Mouse (Mus musculus) activated CD4-positive, CD25-positive, alpha-beta regulatory T cell, adult 4 months (primary cell): ENCODE measurements at regions not wholly inside any gene's neighbourhood (a gene's known extent, or its start where the extent isn't known, plus 50 kb on each side); places are given as distances from the start of the nearest gene placed in this dataset.

ENCODE experiments used
- ATAC-seq: one replicate; pipeline ENCODE4 v1.8.0; 2017

DNA sequence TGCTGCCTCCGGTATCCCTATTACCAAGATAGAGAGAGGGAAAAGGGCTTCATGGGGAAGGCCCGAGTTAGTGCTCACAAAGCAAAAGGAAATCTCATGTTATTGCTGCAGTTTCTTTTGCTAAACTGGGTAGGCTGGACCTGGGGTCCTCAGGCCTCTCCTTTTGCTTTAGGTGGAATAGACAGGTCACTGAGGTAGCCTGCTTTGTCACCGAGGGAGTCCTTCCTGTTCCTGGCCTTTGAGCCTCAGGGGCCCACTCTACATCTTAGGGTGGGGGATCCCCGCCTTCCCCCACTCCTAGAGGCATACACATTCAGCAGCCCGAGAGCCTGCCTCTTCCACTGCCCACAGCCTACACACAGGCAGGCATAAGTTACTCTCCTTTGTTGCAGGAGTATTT is 435.5 kb upstream of the Tle4 start:
- no peak for ATAC-seq

DNA sequence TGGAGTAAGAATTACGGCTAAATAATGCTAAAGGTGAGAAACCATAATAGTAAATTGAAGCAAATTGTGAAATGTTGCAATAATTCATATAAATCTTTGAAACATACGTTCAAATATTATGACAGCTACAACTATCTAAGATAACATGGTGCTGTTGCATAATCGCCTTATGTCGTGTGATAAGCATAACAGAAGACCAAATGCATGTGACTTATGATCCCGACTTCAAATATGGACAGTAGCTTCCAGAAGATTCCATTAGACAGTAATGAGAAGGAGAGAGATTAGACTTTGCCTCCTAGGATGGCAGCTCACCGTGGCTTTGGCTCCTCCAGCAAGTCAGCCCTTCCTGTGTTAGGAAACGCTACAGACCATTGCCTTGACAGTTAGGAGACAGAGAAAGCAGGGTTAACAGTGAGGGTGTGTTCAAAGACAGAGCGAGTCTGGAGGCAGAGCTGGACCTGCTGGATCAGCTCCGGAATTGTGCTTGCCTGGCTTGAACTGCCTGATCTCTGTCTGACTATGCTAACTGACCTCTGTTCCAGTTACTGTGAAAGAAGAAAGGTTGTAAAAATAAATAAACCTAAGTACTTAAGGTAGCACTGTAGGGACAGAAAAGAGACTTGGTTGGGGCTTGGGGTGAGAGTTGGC is 434.6 kb upstream of the Tle4 start:
- no peak for ATAC-seq

DNA sequence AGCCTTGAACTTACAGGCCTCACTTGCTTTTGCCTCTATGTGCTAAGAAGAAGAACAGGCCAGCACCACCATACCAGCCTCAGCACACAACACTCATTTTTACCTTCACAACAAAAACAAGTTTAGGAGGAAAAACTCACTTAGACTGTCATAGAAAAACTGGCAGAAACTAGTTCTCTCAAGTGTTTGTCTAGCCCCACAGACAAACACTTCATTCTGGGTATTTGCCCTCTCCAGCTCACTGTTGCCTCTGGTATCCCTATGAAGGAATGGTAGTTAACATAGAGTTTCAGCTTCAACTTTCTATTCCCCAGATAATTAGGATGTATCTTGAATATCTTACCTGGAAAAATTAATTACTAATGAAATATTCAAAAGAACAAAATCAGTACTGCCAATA is 433.6 kb upstream of the Tle4 start:
- ATAC-seq: no peak

GRCm38 (mm10) chr19:15003596-15003995 is 405.7 kb upstream of the Tle4 start:
- no peak for ATAC-seq

DNA sequence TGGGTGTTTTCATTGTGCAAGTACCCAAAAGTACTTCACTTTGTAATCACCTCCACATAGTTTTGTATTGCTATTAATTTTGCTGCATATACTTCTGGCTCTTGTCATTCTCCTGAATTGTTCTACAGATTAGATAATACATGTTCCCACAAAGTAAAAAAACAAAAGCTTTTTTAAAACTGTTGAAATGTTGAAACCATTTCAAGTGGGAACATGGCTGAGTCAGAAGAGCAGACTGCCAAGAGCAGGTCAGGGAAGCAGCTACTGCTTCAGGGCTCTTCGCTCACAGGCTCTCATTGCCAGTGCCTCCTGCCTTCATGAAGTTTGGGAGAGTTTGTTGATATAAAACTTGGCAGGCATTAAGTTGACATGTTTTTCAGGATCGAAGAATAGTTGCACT is 395.5 kb upstream of the Tle4 start:
- ATAC-seq: no peak

- ATAC-seq: no peak
These were observed 372.3 kb upstream of the Tle4 start for GRCm38 (mm10) chr19:14970161-14970560.

GRCm38 (mm10) chr19:14968283-14968682 is 370.4 kb upstream of the Tle4 start:
- ATAC-seq: no peak

- no peak for ATAC-seq
These were observed 359.9 kb upstream of the Tle4 start for GRCm38 (mm10) chr19:14957727-14958126.

DNA sequence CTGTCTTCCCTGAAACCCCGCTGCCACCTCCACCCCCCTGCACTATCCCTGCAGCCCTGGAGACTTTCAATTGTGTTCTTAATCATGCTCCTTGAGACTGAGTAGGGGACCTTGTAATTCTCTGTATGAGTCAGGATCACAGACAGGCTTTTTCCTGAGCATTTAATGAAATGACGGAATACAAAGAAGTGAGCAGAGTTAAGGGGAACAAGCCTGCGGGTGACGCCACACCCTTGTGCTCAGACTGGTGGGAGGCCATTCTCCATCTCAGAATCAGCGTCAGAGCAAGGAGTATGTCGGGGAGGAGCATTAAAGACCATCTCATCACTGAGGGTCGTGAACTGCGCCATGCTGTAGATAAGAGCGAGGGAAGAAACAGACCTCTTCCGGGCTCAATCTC is 359.3 kb upstream of the Tle4 start:
- no peak for ATAC-seq

- ATAC-seq: no peak
These were observed 358.5 kb upstream of the Tle4 start for GRCm38 (mm10) chr19:14956392-14956791.

- ATAC-seq: no peak
These were observed 358.1 kb upstream of the Tle4 start for GRCm38 (mm10) chr19:14955969-14956368.

GRCm38 (mm10) chr19:14940207-14940952 is 342.5 kb upstream of the Tle4 start:
- no peak for ATAC-seq

DNA sequence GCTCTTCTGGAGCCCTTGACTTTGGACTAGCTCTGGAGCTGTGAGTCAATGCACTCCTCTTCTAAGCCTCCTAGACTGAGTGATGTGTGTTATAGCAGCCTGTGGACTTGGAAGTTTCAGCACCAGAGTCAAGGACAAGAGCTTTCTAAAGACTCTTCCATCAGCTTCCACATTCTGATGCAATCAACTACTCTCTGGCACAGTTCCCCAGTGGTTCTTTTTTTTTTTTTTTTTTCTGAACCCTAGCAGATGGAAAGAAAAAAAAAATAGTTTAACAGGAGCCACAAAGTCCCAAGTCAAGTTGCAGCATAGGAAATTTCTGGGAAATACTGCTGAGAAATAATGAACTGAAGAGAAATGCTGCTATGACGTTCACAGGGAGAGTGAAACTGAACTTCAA is 324.4 kb upstream of the Tle4 start:
- no peak for ATAC-seq

DNA sequence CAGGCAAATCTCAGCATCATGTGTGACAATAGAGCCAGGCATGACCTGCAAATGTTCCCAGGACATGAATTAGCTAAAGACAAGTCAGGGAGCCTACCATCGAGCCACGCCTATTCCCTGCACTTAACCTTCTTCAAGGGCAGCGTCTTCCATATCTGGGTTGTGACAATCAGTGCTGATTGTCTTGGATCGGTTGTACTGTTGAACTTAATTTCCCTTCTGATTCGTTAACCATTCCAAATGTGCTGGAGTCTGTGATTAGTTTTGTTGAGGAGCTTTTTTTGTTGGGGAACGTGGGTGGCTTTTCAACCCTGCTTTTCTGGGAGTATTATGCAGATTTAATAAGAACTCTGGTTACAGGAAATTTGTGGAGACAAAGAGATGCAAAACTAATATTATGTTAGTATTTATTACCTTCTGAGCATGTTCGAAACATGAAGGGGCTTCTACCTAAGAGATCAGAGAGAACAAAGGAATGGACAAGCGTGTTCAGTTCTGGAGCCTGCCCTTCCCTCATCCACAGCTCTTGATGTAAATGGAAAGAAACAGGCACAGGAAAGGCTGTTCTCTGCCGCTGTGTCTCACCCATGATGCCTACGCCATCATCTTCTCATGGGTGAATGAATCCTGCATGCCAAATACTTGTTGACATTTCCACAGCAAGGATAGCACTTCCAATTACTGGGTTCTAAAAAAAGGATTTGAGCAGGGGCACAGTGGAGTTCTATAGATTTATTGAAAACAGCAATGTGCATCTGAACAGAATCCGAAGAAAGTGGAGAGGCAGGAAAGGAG is 313.4 kb upstream of the Tle4 start:
- no peak for ATAC-seq

DNA sequence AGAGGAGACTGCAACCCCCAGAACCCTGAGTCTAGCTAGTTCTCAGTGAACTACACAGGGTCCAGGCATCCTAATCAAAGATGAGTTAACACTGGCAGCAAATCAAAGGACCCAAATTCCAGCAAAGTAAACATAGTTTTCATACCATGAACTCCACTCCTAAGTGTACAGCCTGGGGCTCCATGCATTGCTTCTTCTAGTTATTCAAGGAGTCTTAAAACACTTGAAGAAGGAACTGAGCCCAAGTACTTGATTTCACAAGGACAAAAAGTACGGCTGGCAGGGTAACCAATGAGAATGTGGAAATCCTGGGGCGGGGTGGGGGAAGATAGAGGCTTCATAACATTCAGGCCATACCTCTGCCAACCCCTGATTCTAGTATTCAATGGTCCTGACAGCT is 297.0 kb upstream of the Tle4 start:
- no peak for ATAC-seq

DNA sequence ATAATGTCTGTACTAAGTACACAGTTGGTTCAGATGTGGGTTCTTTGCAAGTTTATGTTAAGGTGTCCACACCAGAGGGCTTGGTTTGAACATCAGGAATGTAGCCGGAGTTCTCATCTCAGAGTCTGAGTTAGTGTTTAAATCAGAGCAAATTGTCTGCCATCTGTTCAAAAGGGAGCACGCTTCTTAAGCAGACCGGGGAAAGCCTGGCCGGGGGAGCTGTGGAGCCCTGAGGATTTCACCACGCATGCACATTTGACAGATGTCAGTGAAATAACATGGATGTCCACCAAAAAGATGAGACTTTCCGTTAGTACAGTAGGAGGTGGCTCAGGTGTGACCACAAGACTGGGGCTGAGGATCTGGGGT is 294.5 kb upstream of the Tle4 start:
- no peak for ATAC-seq

GRCm38 (mm10) chr19:14891689-14892389 is 294.0 kb upstream of the Tle4 start:
- no peak for ATAC-seq

- ATAC-seq: no peak
These were observed 293.2 kb upstream of the Tle4 start for GRCm38 (mm10) chr19:14891090-14891428.

DNA sequence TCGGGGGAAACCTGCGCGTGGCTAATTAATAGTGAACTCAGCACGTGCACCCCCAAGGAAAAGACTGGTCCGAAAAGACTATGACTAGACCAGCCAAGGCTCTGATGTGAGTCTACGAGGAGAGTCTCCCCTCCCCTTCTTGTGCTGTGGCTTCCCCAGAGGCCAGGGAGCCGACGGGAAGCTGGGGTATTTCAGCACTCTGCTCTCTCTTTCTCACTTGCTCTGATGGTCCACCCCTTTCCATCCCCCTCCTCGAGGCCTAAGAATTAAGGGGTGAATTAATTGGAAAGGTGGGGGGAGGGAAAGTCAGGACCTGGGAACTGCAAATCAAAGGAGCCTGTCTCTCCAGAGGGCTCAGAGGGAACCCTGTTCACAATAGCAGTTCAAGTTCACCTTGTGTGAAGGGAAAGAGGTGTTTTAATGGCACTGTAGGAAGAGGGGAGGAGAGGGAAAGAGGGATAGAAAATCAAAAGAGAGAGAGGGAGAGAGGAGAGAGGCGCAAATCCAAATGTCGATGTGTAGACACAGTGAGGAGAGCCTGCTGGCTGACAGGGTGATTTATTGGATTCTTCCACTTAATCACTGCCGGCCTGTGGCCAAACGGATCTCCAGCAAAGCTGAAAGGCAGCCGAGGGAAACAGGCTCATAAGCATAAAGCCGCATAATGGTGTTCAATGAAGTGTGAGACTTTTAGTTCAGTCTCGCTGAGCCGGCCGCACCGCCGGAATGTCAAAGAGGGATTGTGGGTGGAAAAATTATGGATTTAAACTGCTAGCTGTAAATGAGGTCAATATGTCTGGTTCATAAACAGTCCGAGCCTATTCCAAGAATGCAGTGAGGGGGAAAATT is 292.6 kb upstream of the Tle4 start:
- ATAC-seq: no peak

- no peak for ATAC-seq
These were observed 291.9 kb upstream of the Tle4 start for GRCm38 (mm10) chr19:14889794-14890193.

DNA sequence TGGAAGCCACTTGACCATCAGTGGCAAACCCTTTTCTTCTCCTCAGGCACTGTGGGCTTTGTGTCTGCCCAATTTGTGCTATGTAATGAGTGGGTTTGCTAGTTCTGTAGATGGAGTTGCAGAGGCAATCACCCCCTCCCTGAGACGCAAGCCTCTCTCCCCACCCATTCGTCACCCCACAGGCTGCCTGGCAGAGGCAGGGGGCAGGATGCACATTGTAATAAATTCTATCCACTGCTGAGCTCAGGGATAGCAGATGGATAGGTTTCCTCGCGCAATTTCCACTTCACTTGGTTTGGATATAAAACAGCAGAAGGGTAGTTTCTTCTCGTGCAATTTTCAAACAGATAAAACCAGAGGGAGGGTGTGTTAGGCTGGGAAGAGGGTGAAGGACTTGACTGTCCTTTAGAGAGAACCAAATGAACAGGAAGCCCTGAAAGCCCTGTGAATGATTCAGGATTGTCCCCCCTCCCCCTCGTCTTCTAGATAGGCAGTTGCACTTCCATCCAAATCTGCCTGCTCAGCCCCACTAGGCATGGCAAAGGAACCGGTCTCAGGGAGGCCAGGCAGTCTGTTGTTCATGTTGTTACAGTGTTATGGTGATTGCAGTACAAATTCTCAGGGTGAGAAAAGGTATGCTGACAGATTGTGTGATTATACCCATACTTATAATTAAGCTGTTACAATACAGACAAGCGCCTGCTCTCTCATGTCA is 286.0 kb upstream of the Tle4 start:
- no peak for ATAC-seq

- ATAC-seq: no peak
These were observed 283.0 kb upstream of the Tle4 start for GRCm38 (mm10) chr19:14880818-14881217.
